Mouse (Mus musculus) mature B cell (primary cell): ENCODE results near the gene Ccdc40.

Experiments
- in situ Hi-C: fragments of 300-500 bp; cut with MboI; formaldehyde crosslinking; loops from 2 replicates; pipeline ENCODE4 v1.14.3; 2019

Gene Ccdc40

DNA sequence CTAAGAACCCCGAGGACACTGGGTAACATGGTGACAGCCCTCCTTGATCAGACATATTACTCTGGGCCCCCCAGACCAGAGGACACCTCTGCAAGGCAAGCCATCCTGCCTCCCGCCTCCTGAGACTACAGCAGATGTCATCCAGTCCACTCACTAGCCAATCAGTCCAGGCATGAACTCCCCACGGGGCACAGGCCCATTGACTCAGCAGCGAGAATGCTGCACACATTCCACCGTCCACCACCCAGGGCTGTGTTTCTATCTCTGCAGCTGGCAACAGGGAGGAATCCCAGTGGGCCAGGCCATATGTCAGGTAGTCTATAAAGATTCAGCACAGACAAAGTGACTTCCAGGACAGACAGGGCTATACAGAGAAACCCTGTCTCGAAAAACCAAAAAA, 20.4 kb upstream of the Ccdc40 start:
- in situ Hi-C loops, result no loop called here

DNA sequence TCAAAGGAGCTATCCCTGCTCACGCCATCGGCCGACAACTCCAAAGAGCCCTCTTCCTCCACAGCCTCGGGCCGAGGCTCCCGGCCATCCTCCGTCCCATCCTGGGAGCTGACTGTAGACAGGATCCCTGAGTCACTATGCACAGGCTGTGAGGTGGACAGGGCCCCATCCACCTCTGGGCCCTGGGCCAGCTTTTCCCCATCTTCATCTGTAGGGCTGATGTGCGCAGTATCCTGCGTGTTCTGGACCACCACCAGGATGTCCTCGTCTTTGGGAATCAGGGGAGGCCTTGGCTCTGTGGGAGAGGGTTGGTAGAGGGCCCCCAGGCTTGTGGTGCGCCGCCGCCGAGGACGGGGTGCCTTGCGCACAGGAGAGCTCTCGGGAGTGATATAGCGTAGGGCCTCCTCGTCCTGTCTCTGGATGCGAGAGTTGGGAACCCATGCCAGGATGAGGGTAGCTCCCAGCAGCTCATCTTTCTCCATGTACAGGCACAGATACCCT, 19.5 kb upstream of the Ccdc40 start:
- in situ Hi-C loops, result no loop called here

- in situ Hi-C loops, result no loop called here
Measured at GRCm38 (mm10) chr11:119209371-119210025, 18.9 kb upstream of the Ccdc40 start.

GRCm38 (mm10) chr11:119210321-119211100, 17.9 kb upstream of the Ccdc40 start:
- in situ Hi-C loops, result no loop called here

DNA sequence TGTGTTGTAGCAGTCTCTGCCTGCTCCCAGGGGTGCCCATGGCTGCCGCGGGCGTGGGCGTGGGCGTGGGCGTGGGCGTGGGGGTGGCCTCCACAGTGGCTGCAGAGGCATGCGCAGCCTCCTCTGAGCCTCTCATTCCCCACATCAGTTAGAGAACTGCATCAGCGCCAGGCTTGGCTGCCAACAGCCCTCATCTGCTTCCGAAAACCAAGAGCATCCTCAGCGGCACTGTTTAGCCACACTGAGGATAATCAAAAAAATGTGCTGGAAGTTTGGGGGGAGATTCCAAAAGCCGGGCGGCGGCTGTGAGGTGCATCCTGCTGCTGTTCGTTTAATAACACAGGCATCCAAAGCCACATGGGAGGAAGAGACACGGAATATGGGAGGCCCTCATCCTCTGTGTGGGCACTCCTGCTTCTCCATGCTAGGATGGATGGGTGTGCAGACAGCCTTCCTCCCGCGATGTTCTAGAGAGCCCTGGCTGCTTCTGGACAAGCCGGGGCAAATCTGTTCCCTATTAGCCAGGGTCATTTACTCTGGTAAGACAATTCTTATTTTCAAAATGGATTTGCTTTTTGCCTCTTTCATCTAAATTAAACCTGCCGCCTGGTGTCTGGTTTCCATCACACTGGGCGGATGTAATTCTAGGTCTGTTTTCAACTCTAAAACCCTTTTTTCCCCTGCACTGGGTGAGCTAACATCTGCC, 16.6 kb upstream of the Ccdc40 start:
- in situ Hi-C loops, result no loop called here

- in situ Hi-C loops, result no loop called here
Measured at GRCm38 (mm10) chr11:119213166-119213885, 15.0 kb upstream of the Ccdc40 start.

- in situ Hi-C loops, result no loop called here
Measured at GRCm38 (mm10) chr11:119215038-119215904, 13.1 kb upstream of the Ccdc40 start.

DNA sequence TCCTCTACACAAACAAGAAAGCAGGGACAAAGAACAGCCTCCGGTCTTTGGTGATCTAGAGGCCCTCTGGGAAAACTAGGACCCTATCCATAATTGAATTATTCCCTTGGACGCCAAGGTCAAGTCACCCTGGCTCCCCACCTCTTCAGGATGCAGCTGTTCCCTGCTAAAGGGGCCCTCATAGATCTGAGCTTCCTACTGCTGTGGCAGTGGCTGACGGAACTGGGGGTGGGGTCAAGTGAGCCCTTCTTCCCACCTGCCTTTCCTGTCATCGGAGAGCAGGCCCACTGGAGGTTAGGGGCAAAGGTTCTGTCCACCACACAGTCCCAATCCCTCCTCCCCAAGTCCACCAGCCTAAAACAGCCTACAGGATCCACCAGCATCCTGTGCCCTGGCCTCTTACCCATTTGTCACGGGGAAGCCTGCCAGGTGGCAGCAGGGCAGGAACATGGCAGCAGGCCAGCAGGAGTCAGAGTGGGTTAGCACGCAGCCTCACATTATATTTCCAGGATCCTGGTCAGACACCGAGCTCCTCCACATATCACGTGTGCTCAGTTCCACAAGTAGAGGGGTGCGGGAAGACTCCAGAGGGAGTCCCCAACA, 12.4 kb upstream of the Ccdc40 start:
- in situ Hi-C loops, result no loop called here

DNA sequence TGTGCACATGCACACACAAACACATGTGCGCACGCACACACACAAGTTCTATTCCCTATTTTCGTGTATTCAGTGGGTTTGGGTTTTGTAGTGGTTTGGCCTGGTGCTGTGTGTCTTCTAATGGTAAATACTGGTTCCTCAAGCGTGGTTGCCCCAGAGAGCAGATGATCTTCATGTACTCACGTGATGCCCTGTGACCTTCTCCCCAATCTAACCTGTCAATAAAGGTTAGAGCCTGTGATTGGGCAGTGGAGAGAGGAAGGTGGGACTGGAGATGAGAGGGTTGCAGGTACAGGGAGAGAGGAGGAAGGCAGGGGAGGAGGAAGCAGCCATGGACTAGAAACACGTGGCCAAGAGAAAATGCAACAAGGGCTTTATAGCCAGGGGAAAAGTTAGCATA, 10.5 kb upstream of the Ccdc40 start:
- in situ Hi-C loops, result no loop called here

- in situ Hi-C loops, result no loop called here
Measured at GRCm38 (mm10) chr11:119219816-119220465, 8.4 kb upstream of the Ccdc40 start.

DNA sequence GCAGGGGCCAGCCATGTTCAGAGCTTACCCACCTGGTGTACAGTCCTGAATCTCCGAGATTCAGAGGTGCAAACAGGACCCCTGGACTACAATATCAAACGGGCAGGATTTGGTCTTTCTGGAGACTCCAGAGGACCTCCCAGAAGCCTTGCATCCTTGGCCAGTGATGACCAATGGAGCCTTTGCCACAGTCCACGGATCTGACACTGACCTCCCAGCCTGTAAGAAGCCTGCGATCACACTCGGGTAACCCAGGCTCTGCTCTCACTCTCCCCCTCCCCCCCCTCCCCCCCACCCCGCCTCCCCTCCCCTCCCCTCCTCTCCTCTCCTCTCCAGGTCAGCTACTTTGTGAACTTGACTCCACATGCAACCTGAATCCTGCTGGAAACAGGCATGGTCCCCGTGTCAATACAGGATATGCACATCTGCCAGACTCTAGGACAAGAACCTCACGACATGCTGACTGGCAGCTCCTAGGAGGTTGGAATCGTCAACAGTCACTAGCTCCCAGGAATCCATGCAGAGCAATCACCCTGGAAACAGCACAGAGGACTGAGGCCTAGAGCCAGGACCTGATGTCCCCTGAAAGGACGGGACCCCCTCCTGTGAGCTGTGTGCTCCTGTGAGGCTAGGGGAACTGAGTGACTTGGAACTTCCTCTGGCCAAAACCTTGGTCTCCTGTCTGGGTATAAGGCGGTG, 6.4 kb upstream of the Ccdc40 start:
- in situ Hi-C loops, result no loop called here

- in situ Hi-C loops, result no loop called here
Measured at GRCm38 (mm10) chr11:119223124-119223890, 5.1 kb upstream of the Ccdc40 start.

- in situ Hi-C loops, result no loop called here
Measured at GRCm38 (mm10) chr11:119224926-119225325, 3.4 kb upstream of the Ccdc40 start.

DNA sequence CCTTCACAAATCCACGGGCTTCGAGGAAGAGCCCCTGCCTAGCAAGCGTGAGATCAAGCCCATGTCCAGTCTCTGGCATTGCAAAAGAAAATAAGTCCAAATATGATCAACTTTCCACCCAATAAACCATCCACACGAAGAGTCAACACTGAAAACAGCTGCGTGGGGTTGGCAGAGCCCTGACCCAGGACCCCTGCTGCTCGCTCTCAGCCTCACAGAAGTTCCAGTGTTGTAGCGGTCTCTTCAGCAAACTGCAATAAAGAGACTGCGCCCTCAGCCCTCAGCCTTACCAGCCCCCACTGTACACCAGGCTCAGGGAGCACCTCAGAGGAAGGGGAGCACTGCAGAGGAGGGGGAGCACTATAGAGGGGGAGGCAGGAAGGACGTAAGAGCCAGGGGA, 2.7 kb upstream of the Ccdc40 start:
- in situ Hi-C loops, result no loop called here

DNA sequence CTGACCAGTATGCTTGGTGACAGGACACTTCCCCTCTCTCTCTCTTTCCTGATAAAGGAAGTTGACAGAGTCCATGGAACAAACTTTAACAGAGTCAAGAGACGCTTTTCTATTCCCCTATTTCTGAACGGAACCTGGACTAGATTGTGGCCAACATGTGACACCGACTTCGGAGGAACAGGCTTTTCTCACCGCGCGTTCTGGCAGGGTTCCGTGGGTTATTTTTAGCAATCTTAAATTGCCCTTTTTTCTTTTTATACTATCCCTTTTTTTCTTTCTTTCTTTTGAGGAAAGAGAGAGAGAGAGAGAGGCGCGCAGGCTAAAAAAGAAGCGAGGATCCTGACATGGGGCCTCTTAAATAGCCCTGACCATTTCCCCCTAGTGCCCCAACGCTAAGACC, 781 bp upstream of the Ccdc40 start:
- in situ Hi-C loops, result no loop called here

DNA sequence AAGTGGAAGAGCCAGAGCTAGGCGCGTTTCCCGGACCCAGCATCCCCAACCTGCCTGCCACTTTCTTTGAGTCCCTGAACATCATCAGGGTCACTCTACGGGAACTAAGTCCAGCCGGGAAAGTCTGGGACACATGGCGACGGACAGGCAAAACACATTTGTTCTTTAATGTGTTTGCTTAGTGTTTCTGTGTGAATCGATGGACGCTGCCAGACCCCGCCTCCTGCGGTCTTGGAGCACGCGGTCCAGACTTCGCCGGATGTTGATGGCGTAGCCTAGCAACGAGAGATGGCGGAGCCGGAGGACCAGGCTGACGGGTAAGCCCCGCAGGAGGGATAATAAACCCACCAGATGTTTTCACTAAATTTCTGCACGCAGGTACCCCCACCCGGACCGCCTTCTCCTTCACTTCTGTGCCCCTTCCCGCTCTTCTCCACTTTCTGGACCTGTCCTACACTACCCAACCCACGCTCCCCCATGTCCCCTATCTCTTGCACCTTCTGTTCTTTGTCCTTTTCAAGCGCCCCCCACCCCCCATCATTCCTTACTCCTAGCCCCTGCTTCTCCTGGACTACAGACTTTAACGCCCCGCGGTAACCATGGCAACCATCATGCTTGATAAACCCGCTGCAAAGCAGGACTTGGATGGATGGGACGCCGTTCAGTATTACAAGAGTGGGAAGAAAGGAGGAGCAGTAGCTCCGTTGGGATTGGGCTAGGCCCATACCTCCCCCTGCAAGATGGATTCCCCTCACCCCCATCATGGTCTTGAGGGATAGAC, 664 bp downstream of the Ccdc40 start:
- in situ Hi-C loops, result no loop called here

DNA sequence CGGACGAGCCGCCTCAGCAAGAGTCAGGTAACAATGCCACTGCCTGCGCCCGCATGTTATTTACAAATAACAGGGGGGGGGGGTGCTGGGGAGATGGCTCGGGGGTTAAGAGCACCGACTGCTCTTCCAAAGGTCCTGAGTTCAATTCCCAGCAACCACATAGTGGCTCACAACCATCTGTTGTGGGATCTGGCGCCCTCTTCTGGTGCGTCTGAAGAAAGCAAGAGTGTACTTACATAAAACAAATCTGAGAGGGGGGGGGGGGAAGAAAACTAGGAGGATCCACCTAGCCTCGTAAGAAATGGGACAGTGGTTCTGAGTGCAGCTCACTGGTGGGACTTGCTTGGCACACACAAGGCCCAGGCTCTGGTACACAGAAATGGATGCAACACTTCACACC, 6.4 kb downstream of the Ccdc40 start:
- in situ Hi-C loops, result no loop called here

DNA sequence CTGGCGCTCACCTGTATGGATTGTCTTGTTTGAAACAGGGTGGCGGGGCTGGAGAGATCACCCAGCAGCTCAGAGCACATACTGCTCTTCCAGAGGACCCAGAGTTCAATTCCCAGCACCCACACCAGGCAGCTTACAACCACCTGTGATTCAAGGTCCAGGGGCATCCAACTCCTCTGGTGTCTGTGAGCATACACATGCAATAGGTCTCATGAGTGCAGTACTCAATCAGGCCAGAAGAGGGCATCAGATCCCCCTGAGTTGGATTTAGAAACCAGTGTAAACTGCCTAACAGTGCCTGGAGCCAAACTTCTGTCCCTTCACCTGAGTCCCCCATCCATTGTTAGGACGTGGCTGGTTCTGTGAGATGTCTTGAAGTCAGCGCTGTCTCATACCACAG, 7.2 kb downstream of the Ccdc40 start:
- in situ Hi-C loops, result no loop called here
